Mouse (Mus musculus): ENCODE measurements around the gene Zfp879. TPM values are rescaled to one million over a fixed set of nuclear protein-coding genes. Genes with fewer than 3 reads are reported as not detected.

Zfp879 gene
- total RNA-seq, 2 experiments from 2014 or later, result 2.5 to 3.1 TPM

Other genes starting within 250 kb of the Zfp879 start
- gene Adamts2, start 239.5 kb downstream of the Zfp879 start, total RNA-seq (2021), result 10 to 100 TPM in 1 of 2 experiments, 1 to 10 TPM in 1; 9.9 to 12.1 TPM
- 10 to 100 TPM; 45.4 to 47.2 TPM for gene Zfp354c, start 13.8 kb downstream of the Zfp879 start, total RNA-seq (2021)
- gene Grm6, start 9.1 kb upstream of the Zfp879 start, total RNA-seq (2021), result not detected
- gene Zfp454, start 46.1 kb upstream of the Zfp879 start, total RNA-seq (2021), result 1 to 10 TPM; 5.4 to 5.6 TPM
- 10 to 100 TPM; 23.8 to 25.8 TPM for gene Zfp2, start 74.6 kb upstream of the Zfp879 start, total RNA-seq (2021)
- gene Zfp354b, start 90.1 kb upstream of the Zfp879 start, total RNA-seq (2021), result 1 to 10 TPM; 6.1 to 8.8 TPM
- not detected for gene 4933414I15Rik, start 102.2 kb upstream of the Zfp879 start, total RNA-seq (2021)
- gene Prop1, start 112.2 kb upstream of the Zfp879 start, total RNA-seq (2021), result not detected
- not detected for gene Olfr1378, start 125.0 kb upstream of the Zfp879 start, total RNA-seq (2021)
- not detected for gene Olfr1377, start 140.4 kb upstream of the Zfp879 start, total RNA-seq (2021)
- not detected for gene Olfr51, start 162.0 kb upstream of the Zfp879 start, total RNA-seq (2021)
- gene Olfr54, start 172.7 kb upstream of the Zfp879 start, total RNA-seq (2021), result not detected
- not detected for gene Olfr1375, start 206.6 kb upstream of the Zfp879 start, total RNA-seq (2021)
- gene Zfp354a, start 217.7 kb upstream of the Zfp879 start, total RNA-seq (2021), result 1 to 10 TPM; 6.5 to 7.7 TPM

Measured in left cerebral cortex, adult 18-20 months (tissue).